Mouse (Mus musculus): Measurements from ENCODE around the gene Hebp1. TPM values are rescaled to one million over a fixed set of nuclear protein-coding genes. Genes with fewer than 3 reads are reported as not detected.

Gene Hebp1
- polyA plus RNA-seq, 1 experiment from 2014 or later = 2.8 TPM

- WGBS = 76% methylated on average over 5 of the region's 5 CpGs
- Histone ChIP-seq H3K9ac (replicated peaks) (no peak overlapping the region), H3K9me3 (no peaks in the 10 kb centered on the region), H3K4me1 (no peaks in the 10 kb centered on the region), H3K4me2 (replicated peaks) (no peak overlapping the region), H3K27me3 (no peaks in the 10 kb centered on the region), H3K4me3 (no peak overlapping the region), H3K36me3 (no peaks in the 10 kb centered on the region), H3K27ac (replicated peaks) (no peak overlapping the region)
- ATAC-seq (replicated peaks) = no peak
Measured at GRCm38 (mm10) chr6:135153719-135154118, 44.1 kb downstream of the Hebp1 start.

- H3K4me3 ChIP-seq = no peak overlapping the region
- WGBS = 28% methylated on average over 5 of the region's 5 CpGs
- H3K9me3 ChIP-seq = no peaks in the 10 kb centered on the region
- H3K4me1 ChIP-seq = no peaks in the 10 kb centered on the region
- H3K4me2 ChIP-seq (replicated peaks) = no peak overlapping the region
- H3K27ac ChIP-seq (replicated peaks) = no peak overlapping the region
- ATAC-seq (replicated peaks) = no peak
- no peak overlapping the region for H3K9ac ChIP-seq (replicated peaks)
- H3K36me3 ChIP-seq = no peaks in the 10 kb centered on the region
- no peaks in the 10 kb centered on the region for H3K27me3 ChIP-seq
Measured at GRCm38 (mm10) chr6:135150311-135150710, 47.5 kb downstream of the Hebp1 start.

GRCm38 (mm10) chr6:135149722-135150121 is 48.1 kb downstream of the Hebp1 start:
- Histone ChIP-seq H3K9me3 (no peaks in the 10 kb centered on the region), H3K27me3 (no peaks in the 10 kb centered on the region), H3K4me2 (replicated peaks) (no peak overlapping the region), H3K9ac (replicated peaks) (no peak overlapping the region), H3K27ac (replicated peaks) (no peak overlapping the region), H3K36me3 (no peaks in the 10 kb centered on the region), H3K4me3 (no peak overlapping the region), H3K4me1 (no peaks in the 10 kb centered on the region)
- WGBS = 84% methylated on average over 4 of the region's 4 CpGs
- ATAC-seq (replicated peaks) = peak; percentile 36; the same call in 1 of the 2 replicates

GRCm38 (mm10) chr6:135149175-135149574 is 48.6 kb downstream of the Hebp1 start:
- H3K27ac ChIP-seq (replicated peaks) = no peak overlapping the region
- H3K4me2 ChIP-seq (replicated peaks) = no peak overlapping the region
- no peak overlapping the region for H3K9ac ChIP-seq (replicated peaks)
- peak; percentile 12; the same call in 1 of the 2 replicates for ATAC-seq (replicated peaks)
- H3K36me3 ChIP-seq = no peaks in the 10 kb centered on the region
- H3K9me3 ChIP-seq = no peaks in the 10 kb centered on the region
- H3K27me3 ChIP-seq = no peaks in the 10 kb centered on the region
- H3K4me1 ChIP-seq = no peaks in the 10 kb centered on the region
- 84% methylated on average over 4 of the region's 4 CpGs for WGBS
- H3K4me3 ChIP-seq = no peak overlapping the region

GRCm38 (mm10) chr6:135148506-135148905 is 49.3 kb downstream of the Hebp1 start:
- no peak overlapping the region for H3K27ac ChIP-seq (replicated peaks)
- ATAC-seq (replicated peaks) = no peak
- H3K36me3 ChIP-seq = no peaks in the 10 kb centered on the region
- no peak overlapping the region for H3K9ac ChIP-seq (replicated peaks)
- H3K27me3 ChIP-seq = no peaks in the 10 kb centered on the region
- no peaks in the 10 kb centered on the region for H3K9me3 ChIP-seq
- 41% methylated on average over 1 of the region's 1 CpGs for WGBS
- no peaks in the 10 kb centered on the region for H3K4me1 ChIP-seq
- no peak overlapping the region for H3K4me3 ChIP-seq
- H3K4me2 ChIP-seq (replicated peaks) = no peak overlapping the region

- Histone ChIP-seq H3K36me3 (no peaks in the 10 kb centered on the region), H3K9me3 (no peaks in the 10 kb centered on the region), H3K27me3 (no peaks in the 10 kb centered on the region), H3K4me2 (replicated peaks) (no peak overlapping the region), H3K27ac (replicated peaks) (no peak overlapping the region), H3K9ac (replicated peaks) (no peak overlapping the region), H3K4me3 (no peak overlapping the region), H3K4me1 (no peaks in the 10 kb centered on the region)
- ATAC-seq (replicated peaks) = no peak
- 91% methylated on average over 5 of the region's 5 CpGs for WGBS
Measured at GRCm38 (mm10) chr6:135145976-135146375, 51.8 kb downstream of the Hebp1 start.

- Histone ChIP-seq H3K9ac (replicated peaks) (no peak overlapping the region), H3K4me2 (replicated peaks) (no peak overlapping the region), H3K27me3 (no peaks in the 10 kb centered on the region), H3K9me3 (no peaks in the 10 kb centered on the region), H3K27ac (replicated peaks) (0 out of 2 replicates have a peak overlapping the region, but pooled peaks have one; percentile 35), H3K4me3 (no peak overlapping the region), H3K4me1 (no peaks in the 10 kb centered on the region), H3K36me3 (no peaks in the 10 kb centered on the region)
- peak; percentile 59 for ATAC-seq (replicated peaks)
- 8% methylated on average over 3 of the region's 3 CpGs for WGBS
Measured at GRCm38 (mm10) chr6:135144516-135144915, 53.3 kb downstream of the Hebp1 start.

- Histone ChIP-seq H3K4me3 (no peak overlapping the region), H3K4me2 (replicated peaks) (no peak overlapping the region), H3K36me3 (no peaks in the 10 kb centered on the region), H3K27me3 (no peaks in the 10 kb centered on the region), H3K27ac (replicated peaks) (no peak overlapping the region), H3K9me3 (no peaks in the 10 kb centered on the region), H3K9ac (replicated peaks) (no peak overlapping the region), H3K4me1 (no peaks in the 10 kb centered on the region)
- 99% methylated on average over 5 of the region's 5 CpGs for WGBS
- no peak for ATAC-seq (replicated peaks)
Measured at GRCm38 (mm10) chr6:135143151-135143550, 54.7 kb downstream of the Hebp1 start.

GRCm38 (mm10) chr6:135141451-135142147 is 56.2 kb downstream of the Hebp1 start:
- no peaks in the 10 kb centered on the region for H3K4me1 ChIP-seq
- no peak overlapping the region for H3K4me2 ChIP-seq (replicated peaks)
- H3K27ac ChIP-seq (replicated peaks) = no peak overlapping the region
- H3K36me3 ChIP-seq = no peaks in the 10 kb centered on the region
- H3K27me3 ChIP-seq = no peaks in the 10 kb centered on the region
- no peak overlapping the region for H3K4me3 ChIP-seq
- H3K9me3 ChIP-seq = no peaks in the 10 kb centered on the region
- no peak overlapping the region for H3K9ac ChIP-seq (replicated peaks)
- 80% methylated on average over 16 of the region's 16 CpGs for WGBS
- no peak for ATAC-seq (replicated peaks)

GRCm38 (mm10) chr6:135138746-135139145 is 59.1 kb downstream of the Hebp1 start:
- Histone ChIP-seq H3K4me2 (replicated peaks) (no peak overlapping the region), H3K4me3 (no peak overlapping the region), H3K36me3 (no peaks in the 10 kb centered on the region), H3K27ac (replicated peaks) (no peak overlapping the region), H3K4me1 (no peaks in the 10 kb centered on the region), H3K9ac (replicated peaks) (no peak overlapping the region), H3K9me3 (no peaks in the 10 kb centered on the region), H3K27me3 (no peaks in the 10 kb centered on the region)
- ATAC-seq (replicated peaks) = no peak
- 83% methylated on average over 14 of the region's 14 CpGs for WGBS

GRCm38 (mm10) chr6:135138207-135138606 is 59.6 kb downstream of the Hebp1 start:
- H3K27me3 ChIP-seq = no peaks in the 10 kb centered on the region
- H3K27ac ChIP-seq (replicated peaks) = no peak overlapping the region
- WGBS = 84% methylated on average over 7 of the region's 7 CpGs
- H3K4me1 ChIP-seq = no peaks in the 10 kb centered on the region
- H3K9me3 ChIP-seq = no peaks in the 10 kb centered on the region
- no peak overlapping the region for H3K4me3 ChIP-seq
- H3K36me3 ChIP-seq = no peaks in the 10 kb centered on the region
- ATAC-seq (replicated peaks) = no peak
- no peak overlapping the region for H3K4me2 ChIP-seq (replicated peaks)
- no peak overlapping the region for H3K9ac ChIP-seq (replicated peaks)

GRCm38 (mm10) chr6:135137736-135138135 is 60.1 kb downstream of the Hebp1 start:
- 89% methylated on average over 9 of the region's 9 CpGs for WGBS
- no peak for ATAC-seq (replicated peaks)
- H3K9me3 ChIP-seq = no peaks in the 10 kb centered on the region
- no peaks in the 10 kb centered on the region for H3K36me3 ChIP-seq
- H3K4me2 ChIP-seq (replicated peaks) = no peak overlapping the region
- H3K4me1 ChIP-seq = no peaks in the 10 kb centered on the region
- H3K27me3 ChIP-seq = no peaks in the 10 kb centered on the region
- H3K27ac ChIP-seq (replicated peaks) = no peak overlapping the region
- no peak overlapping the region for H3K4me3 ChIP-seq
- H3K9ac ChIP-seq (replicated peaks) = no peak overlapping the region
